Mouse (Mus musculus): ENCODE results near the gene Oas1c.
"Not testable (repeated sequence)": the region's sequence is repeated elsewhere in the genome, so short reads cannot be mapped to it uniquely, and the experiment has no call there.

Gene Oas1c

GRCm38 (mm10) chr5:120811951-120812819 is at the start of gene Oas1c:
Oas1c (minus strand) TSS chr5:120812514.
- DNase-seq (ENCODE audit: low spot score): peak; percentile 88

GRCm38 (mm10) chr5:120861121-120861520 is 48.8 kb upstream of the Oas1c start, which contains the start of gene Oas1h:
Oas1h (plus strand) TSS chr5:120861421.
- no peak for DNase-seq (ENCODE audit: low spot score)

- no peak for DNase-seq (ENCODE audit: low spot score)
Observed at GRCm38 (mm10) chr5:120859241-120859640, 46.9 kb upstream of the Oas1c start.

- peak; percentile 56 for DNase-seq (ENCODE audit: low spot score)
Observed at GRCm38 (mm10) chr5:120849601-120850136, 37.4 kb upstream of the Oas1c start.

- peak; percentile 28 for DNase-seq (ENCODE audit: low spot score)
Observed at GRCm38 (mm10) chr5:120847067-120847466, 34.8 kb upstream of the Oas1c start, which contains the start of gene Oas1f. Oas1f (plus strand) TSS chr5:120847367.

- peak; percentile 88 for DNase-seq (ENCODE audit: low spot score)
Observed at GRCm38 (mm10) chr5:120844713-120845112, 32.4 kb upstream of the Oas1c start.

- peak; percentile 63 for DNase-seq (ENCODE audit: low spot score)
Observed at GRCm38 (mm10) chr5:120836731-120837585, 24.6 kb upstream of the Oas1c start.

GRCm38 (mm10) chr5:120833335-120834280 is 21.3 kb upstream of the Oas1c start:
- no peak for DNase-seq (ENCODE audit: low spot score)

- DNase-seq (ENCODE audit: low spot score): no peak
Observed at GRCm38 (mm10) chr5:120831031-120831430, 18.7 kb upstream of the Oas1c start.

- no peak for DNase-seq (ENCODE audit: low spot score)
Observed at GRCm38 (mm10) chr5:120818999-120819398, 6.7 kb upstream of the Oas1c start.

- DNase-seq (ENCODE audit: low spot score): no peak
Observed at GRCm38 (mm10) chr5:120815949-120816348, 3.6 kb upstream of the Oas1c start.

- no peak for DNase-seq (ENCODE audit: low spot score)
Observed at GRCm38 (mm10) chr5:120813023-120813422, 709 bp upstream of the Oas1c start.

- no peak for DNase-seq (ENCODE audit: low spot score)
Observed at GRCm38 (mm10) chr5:120809171-120809570, 3.1 kb downstream of the Oas1c start.

- peak; percentile 53 for DNase-seq (ENCODE audit: low spot score)
Observed at GRCm38 (mm10) chr5:120806458-120806857, 5.9 kb downstream of the Oas1c start.

GRCm38 (mm10) chr5:120803596-120803995 is 8.7 kb downstream of the Oas1c start:
- DNase-seq (ENCODE audit: low spot score): no peak

- not testable (repeated sequence) for DNase-seq (ENCODE audit: low spot score)
Observed at GRCm38 (mm10) chr5:120798943-120799342, 13.4 kb downstream of the Oas1c start.

- DNase-seq (ENCODE audit: low spot score): not testable (repeated sequence)
Observed at GRCm38 (mm10) chr5:120798147-120798546, 14.2 kb downstream of the Oas1c start.

GRCm38 (mm10) chr5:120795480-120796034 is 16.8 kb downstream of the Oas1c start, which contains the start of gene Oas1e:
Oas1e (minus strand) TSS chr5:120795530.
- not testable (repeated sequence) for DNase-seq (ENCODE audit: low spot score)

GRCm38 (mm10) chr5:120793043-120793442 is 19.3 kb downstream of the Oas1c start:
- peak; percentile 48 for DNase-seq (ENCODE audit: low spot score)

GRCm38 (mm10) chr5:120787042-120787441 is 25.3 kb downstream of the Oas1c start:
- DNase-seq (ENCODE audit: low spot score): no peak

- no peak for DNase-seq (ENCODE audit: low spot score)
Observed at GRCm38 (mm10) chr5:120782446-120782845, 29.9 kb downstream of the Oas1c start.
